Mouse (Mus musculus): Measurements from ENCODE around the gene Taf11.

GRCm38 (mm10) chr17:27916366-27916765 is 6.7 kb upstream of the Taf11 start:
- TF ChIP-seq CTCF (IDR thresholded peaks at IDR 0.05; ENCODE audit: control insufficient read depth, insufficient read depth, insufficient read length) (no peak), USF1 (IDR thresholded peaks at IDR 0.05; ENCODE audit: low read depth) (no peak)

All from C2C12 (cell line).